Mouse (Mus musculus) thymus, adult 2 months (tissue): ENCODE results near the gene Stat6.

ENCODE experiments used
- CTCF ChIP-seq: fragments of 200-500 bp; IDR thresholded peaks from 2 replicates; pipeline ENCODE4 v1.5.1; 2012; ENCODE audit warnings: mild to moderate bottlenecking, control low read depth, low read length, moderate library complexity, borderline replicate concordance; ENCODE audit not compliant: control insufficient read depth, poor library complexity, insufficient read depth; ENCODE audit errors: extremely low read depth
- POLR2A ChIP-seq: fragments of 200-500 bp; IDR thresholded peaks from 2 replicates; pipeline ENCODE4 v1.6.1; 2012; ENCODE audit warnings: mild to moderate bottlenecking, low read length, control low read depth, moderate library complexity; ENCODE audit not compliant: control insufficient read depth, poor library complexity, insufficient read depth; ENCODE audit errors: extremely low read depth

- no peak for TF ChIP-seq CTCF
- TF ChIP-seq POLR2A: no peak
These were observed 20.8 kb downstream of the Stat6 start for GRCm38 (mm10) chr10:127663590-127663989.
